Mouse (Mus musculus) liver, adult 2 months (tissue): ENCODE data around the gene Sos1.

ENCODE experiments used
- CTCF ChIP-seq: fragments of 200-500 bp; IDR thresholded peaks from 2 replicates; pipeline ENCODE4 v1.5.1; 2011; ENCODE audit warnings: low read depth, low read length, control low read depth
- POLR2A ChIP-seq: fragments of 200-500 bp; IDR thresholded peaks from 2 replicates; pipeline ENCODE4 v1.6.1; 2011; ENCODE audit warnings: low read length, control low read depth; ENCODE audit not compliant: insufficient read depth; ENCODE audit errors: extremely low read depth

DNA sequence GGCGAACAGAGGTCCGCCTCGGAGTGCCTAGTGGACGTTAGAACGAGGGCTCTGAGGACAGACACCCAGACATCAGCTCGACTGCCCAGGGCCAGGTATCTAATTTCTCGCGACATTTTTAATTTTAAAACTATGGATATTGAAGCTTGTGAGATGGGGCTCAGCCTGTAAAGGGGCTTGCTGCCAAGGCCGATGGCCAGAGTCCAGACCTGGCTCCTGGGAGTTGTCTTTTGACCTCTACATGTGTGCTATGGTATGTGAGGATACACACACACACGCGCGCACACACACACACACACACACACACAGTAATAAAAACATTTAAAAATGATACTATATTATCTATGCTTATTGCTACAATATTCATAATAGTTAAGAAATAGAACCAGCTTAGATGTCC lies 38.6 kb upstream of the Sos1 start:
- TF ChIP-seq POLR2A (no peak), CTCF (no peak)
